In the genomic region with DNA sequence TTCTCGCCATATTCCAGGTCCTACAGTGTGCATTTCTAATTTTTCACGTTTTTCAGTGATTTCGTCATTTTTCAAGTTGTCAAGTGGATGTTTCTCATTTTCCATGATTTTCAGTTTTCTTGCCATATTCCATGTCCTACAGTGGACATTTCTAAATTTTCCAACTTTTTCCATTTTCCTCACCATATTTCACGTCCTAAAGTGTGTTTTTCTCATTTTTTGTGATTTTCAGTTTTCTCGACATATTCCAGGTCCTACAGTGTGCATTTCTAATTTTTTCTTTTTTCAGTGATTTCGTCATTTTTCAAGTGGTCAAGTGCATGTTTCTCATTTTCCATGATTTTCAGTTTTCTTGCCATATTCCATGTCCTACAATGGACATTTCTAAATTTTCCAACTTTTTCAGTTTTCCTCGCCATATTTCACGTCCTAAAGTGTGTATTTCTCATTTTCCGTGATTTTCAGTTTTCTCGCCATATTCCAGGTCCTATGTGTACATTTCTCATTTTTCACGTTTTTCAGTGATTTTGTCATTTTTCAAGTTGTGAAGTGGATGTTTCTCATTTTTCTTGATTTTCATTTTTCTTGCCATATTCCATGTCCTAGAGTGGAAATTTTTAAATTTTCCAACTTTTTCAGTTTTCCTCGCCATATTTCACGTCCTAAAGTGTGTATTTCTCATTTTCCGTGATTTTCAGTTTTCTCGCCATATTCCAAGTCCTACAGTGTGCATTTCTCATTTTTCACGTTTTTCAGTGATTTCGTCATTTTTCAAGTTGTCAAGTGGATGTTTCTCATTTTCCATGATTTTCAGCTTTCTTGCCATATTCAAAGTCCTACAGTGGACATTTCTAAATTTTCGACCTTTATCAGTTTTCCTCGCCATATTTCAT, we compare ENCODE assay signal across 8 mouse cellular contexts. TPM values are rescaled to one million over a fixed set of nuclear protein-coding genes. Genes with fewer than 3 reads are reported as not detected.
A peak's percentile ranks its signal among the peaks of the same experiment; 100 is the strongest.
DNase-seq lines count a peak whose midpoint lies in the region; ATAC-seq lines count a peak whose summit lies in the region.
"Not testable (repeated sequence)": the region's sequence is repeated elsewhere in the genome, so short reads cannot be mapped to it uniquely, and the experiment has no call there.

No protein-coding gene starts in this region.

- ATAC-seq in megakaryocyte-erythroid progenitor cell, adult 5-6 weeks (replicated peaks; ENCODE audit: low FRiP score, low TSS enrichment, poor library complexity, severe bottlenecking), result peak; percentile 65

- intact Hi-C loops in heart, postnatal 14 days (cut with DNase I); left cerebral cortex, postnatal 25 days (cut with DNase I): not testable (repeated sequence)

- DNase-seq in cerebellum, adult 8-10 months, result peak; percentile 7
- peak; percentile 18 to 85 for DNase-seq in frontal cortex, postnatal 10 days (ENCODE audit: low spot score in 2 of 2)
- peak; percentile 22 to 59 for DNase-seq in heart, postnatal 14 days
- peak; percentile 61 for DNase-seq in kidney, postnatal 10 days
- DNase-seq in left cerebral cortex, postnatal 25 days (ENCODE audit: low spot score in 2 of 2), result peak; percentile 61 to 73
- DNase-seq in right cerebral cortex, postnatal 4 days, result peak; percentile 2
- DNase-seq in urinary bladder, postnatal 4 days (ENCODE audit: low spot score in 2 of 2), result peak; percentile 92 to 99

RNA-seq across cellular contexts. Expression of a gene that starts 2.9 kb away (rescaled TPM):
- not detected for total RNA-seq in heart, postnatal 14 days (2021)
- total RNA-seq in left cerebral cortex, postnatal 25 days (2021), result not detected
- total RNA-seq in megakaryocyte-erythroid progenitor cell, adult 5-6 weeks (2014; fragmentation: Nextera tagmentation), result 1.6 and 2.3 TPM in 2 replicates
- total RNA-seq in megakaryocyte-erythroid progenitor cell, adult 5-6 weeks (2017), result not detected in 2 replicates

RNA-seq across cellular contexts. Expression of a gene that starts 3.3 kb away (rescaled TPM):
- under 1 TPM; 0.41 to 0.55 TPM for total RNA-seq in heart, postnatal 14 days (2021)
- total RNA-seq in left cerebral cortex, postnatal 25 days (2021), result 1 to 10 TPM in 1 of 2 experiments, not detected in 1; 1.2 TPM
- total RNA-seq in megakaryocyte-erythroid progenitor cell, adult 5-6 weeks (2014; fragmentation: Nextera tagmentation), result 2.8 TPM in 1 of 2 replicates, not detected in the other
- total RNA-seq in megakaryocyte-erythroid progenitor cell, adult 5-6 weeks (2017), result not detected in 2 replicates

RNA-seq across cellular contexts. Expression of a gene that starts 4.6 kb away (rescaled TPM):
- not detected for total RNA-seq in heart, postnatal 14 days (2021)
- not detected for total RNA-seq in left cerebral cortex, postnatal 25 days (2021)
- total RNA-seq in megakaryocyte-erythroid progenitor cell, adult 5-6 weeks (2014; fragmentation: Nextera tagmentation), result not detected in 2 replicates
- 5.9 TPM in 1 of 2 replicates, not detected in the other for total RNA-seq in megakaryocyte-erythroid progenitor cell, adult 5-6 weeks (2017)

RNA-seq across cellular contexts. Expression of a gene that starts 5.1 kb away (rescaled TPM):
- total RNA-seq in heart, postnatal 14 days (2021), result not detected
- total RNA-seq in left cerebral cortex, postnatal 25 days (2021), result not detected
- total RNA-seq in megakaryocyte-erythroid progenitor cell, adult 5-6 weeks (2014; fragmentation: Nextera tagmentation), result 2.3 TPM in 1 of 2 replicates, not detected in the other
- 4.0 TPM in 1 of 2 replicates, not detected in the other for total RNA-seq in megakaryocyte-erythroid progenitor cell, adult 5-6 weeks (2017)

RNA-seq across cellular contexts. Expression of a gene that starts 7.1 kb away (rescaled TPM):
- not detected for total RNA-seq in heart, postnatal 14 days (2021)
- total RNA-seq in left cerebral cortex, postnatal 25 days (2021), result not detected
- total RNA-seq in megakaryocyte-erythroid progenitor cell, adult 5-6 weeks (2014; fragmentation: Nextera tagmentation), result 0.77 and 2.1 TPM in 2 replicates
- not detected in 2 replicates for total RNA-seq in megakaryocyte-erythroid progenitor cell, adult 5-6 weeks (2017)

Comparison
In these comparisons a context has a peak if more than half of its experiments do, and no peak if none do; other contexts are left out.
1. Peak in every context shown above with its lines: DNase-seq and ATAC-seq.
2. DNase-seq: peak in every context shown above with its lines; median percentile 96 in urinary bladder, postnatal 4 days; 67 in left cerebral cortex, postnatal 25 days; 61 in kidney, postnatal 10 days; 52 in frontal cortex, postnatal 10 days; 40 in heart, postnatal 14 days; 7 in cerebellum, adult 8-10 months; 2 in right cerebral cortex, postnatal 4 days.